Mouse (Mus musculus) midbrain, embryonic 11.5 days (tissue): ENCODE results near the gene Ttll8. TPM values are rescaled to one million over a fixed set of nuclear protein-coding genes. Genes with fewer than 3 reads are reported as not detected.

Experiments used
- ATAC-seq: fragments of 200-750 bp; cut with Nextera tagmentation; 2 replicates; pipeline ENCODE4 v1.8.0; 2017; ENCODE audit warnings: moderate TSS enrichment, moderate library complexity; ENCODE audit not compliant: low FRiP score
- DNase-seq: peaks from one replicate; pipeline ENCODE4 v3.0.0; 2015; ENCODE audit warnings: low spot score; ENCODE audit errors: missing footprints
- H3K27ac ChIP-seq: fragments of 300-500 bp; sonication (generic); 2 replicates; pipeline ENCODE4 v1.5.1; 2014; ENCODE audit warnings: low read depth, low read length
- H3K27me3 ChIP-seq: fragments of 300-500 bp; sonication (generic); 2 replicates; pipeline ENCODE4 v1.6.1; 2014; ENCODE audit warnings: mild to moderate bottlenecking, low read length, moderate library complexity, mixed read lengths; ENCODE audit not compliant: control insufficient read depth, insufficient read depth
- H3K36me3 ChIP-seq: fragments of 300-500 bp; sonication (generic); 2 replicates; pipeline ENCODE4 v1.6.1; 2014; ENCODE audit warnings: mild to moderate bottlenecking, low read length, moderate library complexity, mixed read lengths; ENCODE audit not compliant: control insufficient read depth, insufficient read depth
- H3K4me1 ChIP-seq: fragments of 300-500 bp; sonication (generic); 2 replicates; pipeline ENCODE4 v1.6.1; 2014; ENCODE audit warnings: low read length; ENCODE audit not compliant: control insufficient read depth, insufficient read depth
- H3K4me2 ChIP-seq: fragments of 300-500 bp; sonication (generic); 2 replicates; pipeline ENCODE4 v1.6.1; 2014; ENCODE audit warnings: mild to moderate bottlenecking, moderate library complexity
- H3K4me3 ChIP-seq: fragments of 300-500 bp; sonication (generic); 2 replicates; pipeline ENCODE4 v1.5.1; 2014; ENCODE audit warnings: low read depth, low read length
- H3K9ac ChIP-seq: fragments of 300-500 bp; sonication (generic); 2 replicates; pipeline ENCODE4 v1.6.1; 2014; ENCODE audit warnings: low read length
- H3K9me3 ChIP-seq: fragments of 300-500 bp; sonication (generic); 2 replicates; pipeline ENCODE4 v1.6.1; 2016; ENCODE audit warnings: low read length; ENCODE audit not compliant: control insufficient read depth
- WGBS: fragments of 180-500 bp; shearing (Covaris S2); extraction: QIAGEN DNeasy Blood & Tissue Kit; methylation state at CpG from one replicate; pipeline ENCODE4 v1.1.7; 2014; 5-methylcytosine and 5-hydroxymethylcytosine counted together
- polyA plus RNA-seq: library from polyadenylated mRNA; unstranded; fragments of >200 nt; fragmentation: Nextera tagmentation; extraction: Ambion mirVana; gene quantifications from 2 replicates; pipeline ENCODE4 v1.2.1, GENCODE M21; 2014

Ttll8 gene
- polyA plus RNA-seq, 1 experiment from 2014 or later: not detected

DNA sequence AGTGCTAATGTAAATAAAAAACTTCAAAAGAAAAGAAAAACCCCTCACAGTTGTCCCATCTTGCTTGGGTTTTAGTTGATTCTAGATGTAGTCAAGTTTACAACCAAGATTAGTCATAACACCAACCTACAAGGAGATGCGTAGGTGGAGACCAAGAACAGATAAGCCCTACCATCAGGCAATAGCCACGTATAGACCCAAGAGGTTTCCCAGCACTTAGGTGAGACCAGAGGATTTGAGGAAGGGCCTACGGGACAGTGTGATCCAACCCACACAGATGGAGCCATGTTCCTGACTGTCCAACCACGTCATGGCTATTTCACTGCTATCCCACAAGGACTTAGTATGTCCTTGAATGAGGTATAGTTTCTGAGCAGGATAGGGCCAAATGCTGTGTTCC is 18.1 kb upstream of the Ttll8 start:
- H3K4me3 ChIP-seq: no peak overlapping the region
- H3K9me3 ChIP-seq: no peaks in the 10 kb centered on the region
- ATAC-seq (no peak), DNase-seq (no peak)
- no peaks in the 10 kb centered on the region for H3K27me3 ChIP-seq
- no peaks in the 10 kb centered on the region for H3K4me1 ChIP-seq
- H3K9ac ChIP-seq: no peak overlapping the region
- 93% methylated on average over 4 of the region's 4 CpGs for WGBS
- no peak overlapping the region for H3K27ac ChIP-seq
- no peaks in the 10 kb centered on the region for H3K36me3 ChIP-seq
- no peak overlapping the region for H3K4me2 ChIP-seq

DNA sequence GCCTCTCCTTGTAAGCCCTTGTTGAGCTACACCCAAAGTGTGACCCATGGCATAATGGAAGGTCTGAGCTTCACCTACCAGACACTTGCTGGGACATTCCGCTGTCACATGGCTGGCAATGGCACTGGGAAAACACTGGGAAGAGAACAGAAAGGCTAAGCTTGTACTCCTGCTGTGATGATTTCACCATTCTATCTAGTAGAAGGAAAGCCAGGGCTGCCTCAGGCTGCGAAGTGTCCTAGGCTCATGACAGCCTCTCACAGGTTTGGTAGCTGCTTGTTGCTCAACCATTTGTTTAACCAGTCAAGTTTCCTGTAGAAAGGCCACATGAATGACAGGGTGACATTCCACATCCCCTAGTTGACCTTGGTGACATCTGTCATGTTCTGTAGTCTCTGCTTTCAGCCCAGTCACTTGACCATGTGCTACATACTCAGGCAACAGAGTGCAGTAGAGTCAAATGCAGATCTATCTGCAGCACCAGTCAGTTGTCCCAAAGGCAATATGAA is 9.9 kb upstream of the Ttll8 start:
- H3K36me3 ChIP-seq: no peaks in the 10 kb centered on the region
- no peak overlapping the region for H3K4me2 ChIP-seq
- no peak for DNase-seq
- no peak overlapping the region for H3K4me3 ChIP-seq
- no peaks in the 10 kb centered on the region for H3K27me3 ChIP-seq
- H3K27ac ChIP-seq: no peak overlapping the region
- ATAC-seq: no peak
- no peaks in the 10 kb centered on the region for H3K9me3 ChIP-seq
- WGBS: 94% methylated on average over 2 of the region's 2 CpGs
- H3K4me1 ChIP-seq: no peaks in the 10 kb centered on the region
- no peak overlapping the region for H3K9ac ChIP-seq

DNA sequence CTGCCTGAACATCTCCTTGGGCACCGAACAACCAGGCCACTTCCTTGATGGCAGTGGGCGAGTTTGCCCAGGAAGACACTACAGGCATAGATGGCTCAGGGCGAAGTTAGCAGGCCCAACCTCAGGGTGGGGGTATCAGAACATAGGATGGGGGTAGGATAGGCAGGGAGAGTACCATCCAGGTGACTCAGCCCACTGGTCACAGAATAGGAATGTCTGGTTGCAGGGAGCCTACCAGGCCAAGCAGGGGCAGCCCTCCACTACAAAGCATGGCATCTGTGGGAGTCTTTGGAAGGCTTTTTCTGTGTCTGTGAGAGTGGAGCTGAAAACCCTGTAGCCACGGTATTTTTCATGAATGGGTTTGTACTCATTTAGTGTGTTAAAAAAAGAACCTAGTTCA is 3.3 kb upstream of the Ttll8 start:
- peaks cover 6% of the 10 kb centered on the region for H3K4me1 ChIP-seq
- peaks cover 15% of the 10 kb centered on the region for H3K27me3 ChIP-seq
- ATAC-seq: no peak

DNA sequence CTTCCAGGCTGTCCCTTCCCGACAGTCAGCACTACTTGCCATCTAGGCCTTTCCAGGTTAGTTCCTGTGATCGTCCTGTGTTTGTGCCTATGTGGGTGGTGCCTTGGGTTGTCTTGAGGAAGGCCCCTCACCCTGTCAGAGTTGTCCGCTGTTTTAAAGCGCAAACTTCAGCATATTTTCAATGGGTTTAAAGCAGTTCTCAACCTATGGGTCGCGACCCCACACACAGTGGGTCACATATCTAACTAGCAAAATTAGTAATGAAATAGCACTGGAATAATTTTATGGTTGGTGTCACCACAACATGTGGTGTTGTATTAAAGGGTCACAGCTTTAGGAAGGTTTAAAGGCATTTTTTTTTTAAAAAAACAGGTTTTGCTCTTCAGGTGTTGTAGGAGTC is 1.1 kb upstream of the Ttll8 start:
- Histone ChIP-seq H3K4me3 (no peak overlapping the region), H3K36me3 (no peaks in the 10 kb centered on the region), H3K4me1 (peaks cover 6% of the 10 kb centered on the region), H3K9ac (no peak overlapping the region), H3K27me3 (peaks cover 15% of the 10 kb centered on the region), H3K27ac (no peak overlapping the region), H3K4me2 (no peak overlapping the region), H3K9me3 (no peaks in the 10 kb centered on the region)
- DNase-seq: no peak
- no peak for ATAC-seq
- WGBS: 85% methylated on average over 6 of the region's 6 CpGs

More for the DNA sequence above, 3.3 kb upstream of the Ttll8 start:
- Histone ChIP-seq H3K9me3 (no peaks in the 10 kb centered on the region), H3K27ac (no peak overlapping the region), H3K36me3 (no peaks in the 10 kb centered on the region), H3K9ac (no peak overlapping the region), H3K4me3 (no peak overlapping the region), H3K4me2 (no peak overlapping the region)
- 82% methylated on average over 4 of the region's 4 CpGs for WGBS
- DNase-seq: no peak

DNA sequence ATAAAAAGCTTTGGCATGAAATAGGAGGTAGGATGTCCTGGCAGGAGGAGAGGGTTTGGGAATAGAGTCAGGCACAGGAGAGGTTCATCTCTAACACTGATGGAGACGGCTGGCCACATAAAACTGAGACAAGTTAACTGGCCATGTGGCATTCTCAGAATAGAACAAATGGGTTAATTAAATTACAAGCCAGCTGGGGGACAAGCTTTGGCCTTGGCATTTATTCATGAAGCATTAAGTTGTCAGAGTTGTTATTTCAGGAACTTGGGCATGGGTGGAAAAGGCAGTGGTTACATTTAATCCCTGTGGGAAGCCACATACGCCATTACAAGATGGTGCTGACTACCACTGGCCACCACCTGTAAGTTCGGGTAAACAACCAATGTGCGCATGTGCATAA is 3.0 kb downstream of the Ttll8 start:
- H3K9me3 ChIP-seq: no peaks in the 10 kb centered on the region
- ATAC-seq (no peak), DNase-seq (no peak)
- no peak overlapping the region for H3K4me2 ChIP-seq
- H3K4me3 ChIP-seq: no peak overlapping the region
- peaks cover 6% of the 10 kb centered on the region for H3K4me1 ChIP-seq
- 84% methylated on average over 4 of the region's 4 CpGs for WGBS
- no peak overlapping the region for H3K27ac ChIP-seq
- no peak overlapping the region for H3K9ac ChIP-seq
- H3K36me3 ChIP-seq: no peaks in the 10 kb centered on the region
- peaks cover 15% of the 10 kb centered on the region for H3K27me3 ChIP-seq

DNA sequence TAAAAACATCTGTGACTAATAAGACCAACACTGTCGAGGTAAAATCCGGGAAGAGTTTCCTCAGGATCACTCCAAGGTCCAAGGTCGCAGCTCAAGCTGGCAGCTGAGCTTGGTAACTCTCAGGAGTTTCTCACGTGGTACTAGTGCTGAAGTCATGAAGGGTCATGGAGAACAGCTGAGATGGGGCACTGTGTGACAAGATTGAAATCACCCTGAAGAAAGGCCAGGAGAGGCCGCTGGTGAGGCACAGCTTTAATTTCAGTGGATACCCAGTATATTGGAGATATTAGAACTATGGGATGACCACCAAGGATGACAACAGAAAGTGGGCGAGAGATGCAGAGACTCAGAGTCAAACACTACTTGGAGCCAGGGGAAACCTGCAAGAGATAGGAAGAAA is 7.4 kb downstream of the Ttll8 start:
- ATAC-seq: no peak
- no peaks in the 10 kb centered on the region for H3K27me3 ChIP-seq
- WGBS: 57% methylated on average over 6 of the region's 6 CpGs
- no peak overlapping the region for H3K4me2 ChIP-seq
- H3K9ac ChIP-seq: no peak overlapping the region
- no peaks in the 10 kb centered on the region for H3K4me1 ChIP-seq
- H3K27ac ChIP-seq: no peak overlapping the region
- H3K4me3 ChIP-seq: no peak overlapping the region
- no peaks in the 10 kb centered on the region for H3K36me3 ChIP-seq
- H3K9me3 ChIP-seq: no peaks in the 10 kb centered on the region
- DNase-seq: no peak

DNA sequence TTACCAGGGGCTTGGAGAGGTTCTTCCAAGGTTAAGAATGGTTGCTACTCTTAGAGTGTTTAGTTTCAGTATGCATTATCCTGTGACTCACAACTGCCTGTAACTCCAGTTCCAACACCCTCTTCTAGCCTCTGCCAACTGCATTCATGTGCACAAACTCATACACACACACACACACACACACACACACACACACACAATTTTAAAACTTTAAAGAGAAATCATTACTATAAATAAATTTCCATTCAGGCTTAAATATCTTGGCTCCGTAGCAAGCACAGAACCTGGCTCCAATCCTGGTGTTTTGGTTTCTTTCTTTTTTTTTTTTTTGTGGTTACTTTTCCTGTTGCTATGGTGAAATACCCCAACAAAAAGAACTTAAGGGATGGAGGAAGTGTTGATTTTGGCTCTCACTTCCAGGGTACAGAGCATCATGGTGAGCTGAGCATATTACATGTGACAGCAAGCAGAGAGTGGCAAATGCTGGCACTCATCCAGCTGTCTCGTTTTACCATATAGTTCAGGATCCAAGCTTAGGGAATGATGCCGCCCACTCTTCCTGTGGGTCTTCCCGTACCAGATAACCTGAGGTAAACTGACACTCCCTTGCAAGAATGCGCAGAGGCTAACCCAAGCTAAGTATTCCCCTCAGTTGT is 10.2 kb downstream of the Ttll8 start:
- H3K27me3 ChIP-seq: no peaks in the 10 kb centered on the region
- WGBS: 91% methylated on average over 5 of the region's 5 CpGs
- H3K36me3 ChIP-seq: no peaks in the 10 kb centered on the region
- H3K9me3 ChIP-seq: no peaks in the 10 kb centered on the region
- DNase-seq (no peak), ATAC-seq (no peak)
- no peak overlapping the region for H3K9ac ChIP-seq
- no peak overlapping the region for H3K4me3 ChIP-seq
- H3K4me2 ChIP-seq: no peak overlapping the region
- H3K4me1 ChIP-seq: no peaks in the 10 kb centered on the region
- H3K27ac ChIP-seq: no peak overlapping the region

DNA sequence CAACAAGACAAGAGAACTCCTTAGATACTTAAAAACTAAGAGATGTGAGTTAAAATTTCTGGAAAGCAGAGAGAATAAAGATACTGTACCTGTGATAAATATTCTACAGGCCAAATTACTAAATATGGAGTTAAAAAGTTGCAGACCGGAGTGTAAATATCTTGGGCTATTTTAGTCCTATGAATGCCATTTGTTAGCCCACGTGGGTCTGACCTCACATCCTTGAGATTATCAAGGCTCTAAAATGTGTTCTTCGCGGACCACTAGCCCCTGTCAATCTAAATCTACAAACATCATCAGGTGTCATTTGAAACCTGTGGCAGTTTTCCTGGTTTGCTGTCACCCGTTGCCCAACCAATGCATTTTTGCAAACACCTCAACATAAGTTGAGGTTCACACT is 11.4 kb downstream of the Ttll8 start:
- H3K27ac ChIP-seq: no peak overlapping the region
- H3K27me3 ChIP-seq: no peaks in the 10 kb centered on the region
- ATAC-seq (no peak), DNase-seq (no peak)
- no peak overlapping the region for H3K9ac ChIP-seq
- H3K4me2 ChIP-seq: no peak overlapping the region
- WGBS: 80% methylated on average over 5 of the region's 5 CpGs
- no peaks in the 10 kb centered on the region for H3K36me3 ChIP-seq
- no peaks in the 10 kb centered on the region for H3K4me1 ChIP-seq
- H3K9me3 ChIP-seq: no peaks in the 10 kb centered on the region
- H3K4me3 ChIP-seq: no peak overlapping the region

DNA sequence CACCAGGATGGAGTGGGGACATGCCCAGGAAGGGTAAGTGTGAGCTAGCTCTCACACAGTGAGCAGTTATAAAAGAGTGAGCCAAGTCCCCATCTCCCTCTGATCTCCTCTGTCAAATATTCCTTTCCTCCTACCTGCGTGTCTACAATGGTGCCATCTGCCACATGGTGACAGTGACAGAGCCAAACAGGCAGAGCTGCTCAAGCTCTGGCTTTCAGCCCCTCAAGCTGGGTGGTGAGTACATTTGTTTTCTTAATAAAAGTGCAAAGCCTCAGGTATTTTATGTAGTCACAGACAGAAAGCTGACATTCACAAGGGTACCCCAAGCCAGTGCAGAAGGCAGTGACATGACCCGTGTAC is 16.9 kb downstream of the Ttll8 start:
- Histone ChIP-seq H3K36me3 (no peaks in the 10 kb centered on the region), H3K27me3 (no peaks in the 10 kb centered on the region), H3K4me3 (no peak overlapping the region), H3K27ac (no peak overlapping the region), H3K4me2 (no peak overlapping the region), H3K9me3 (no peaks in the 10 kb centered on the region), H3K4me1 (no peaks in the 10 kb centered on the region), H3K9ac (no peak overlapping the region)
- ATAC-seq (no peak), DNase-seq (peak; percentile 10)
- 86% methylated on average over 2 of the region's 2 CpGs for WGBS
